Mouse (Mus musculus) liver (tissue): Measurements from ENCODE around the gene Neto2.

ENCODE experiments used
- DNase-seq: peaks from one replicate; pipeline ENCODE4 v3.0.0-alpha.2; 2020; ENCODE audit warnings: mixed read lengths

Neto2 gene

GRCm38 (mm10) chr8:85601741-85602140, 99.0 kb downstream of the Neto2 start:
- no peak for DNase-seq

- no peak for DNase-seq
Measured at GRCm38 (mm10) chr8:85597413-85598191, 103.1 kb downstream of the Neto2 start.

GRCm38 (mm10) chr8:85595391-85595790, 105.3 kb downstream of the Neto2 start:
- peak; percentile 61 for DNase-seq

GRCm38 (mm10) chr8:85594983-85595382, 105.7 kb downstream of the Neto2 start:
- DNase-seq = peak; percentile 8

GRCm38 (mm10) chr8:85593324-85593723, 107.4 kb downstream of the Neto2 start:
- DNase-seq = no peak

GRCm38 (mm10) chr8:85591532-85591931, 109.2 kb downstream of the Neto2 start:
- DNase-seq = no peak

- no peak for DNase-seq
Measured at GRCm38 (mm10) chr8:85590258-85590657, 110.5 kb downstream of the Neto2 start.

- no peak for DNase-seq
Measured at GRCm38 (mm10) chr8:85588596-85588995, 112.1 kb downstream of the Neto2 start.
